Mouse (Mus musculus) frontal cortex, adult 2 months (tissue): Measurements from ENCODE around the gene Zmym4. TPM values are rescaled to one million over a fixed set of nuclear protein-coding genes. Genes with fewer than 3 reads are reported as not detected.
"Not testable (repeated sequence)": the region's sequence is repeated elsewhere in the genome, so short reads cannot be mapped to it uniquely, and the experiment has no call there.

ENCODE experiments used
- DNase-seq, 2 experiments: peaks; one replicate each; pipeline ENCODE4 v3.0.0; 2022; ENCODE audit warnings: low spot score in 1 of 2; ENCODE audit errors: extremely low spot score in 1 of 2
- polyA plus RNA-seq: library from polyadenylated mRNA; depleted of rRNA; stranded (reverse); fragments of >200 nt; gene quantifications from 2 replicates; pipeline ENCODE4 v1.2.3, GENCODE M21; 2012; rRNA removed

Zmym4 gene
- polyA plus RNA-seq, result 25.3 and 26.1 TPM in 2 replicates

- peak; percentile 92 to 96 for DNase-seq
Measured at GRCm38 (mm10) chr4:126967864-126968821, at the start of gene Zmym4. Zmym4 (minus strand) TSS chr4:126968135.

GRCm38 (mm10) chr4:127016366-127016765 is 48.4 kb upstream of the Zmym4 start:
- no peak for DNase-seq

- peak; percentile 67 to 93 for DNase-seq
Measured at GRCm38 (mm10) chr4:127015294-127015993, 47.5 kb upstream of the Zmym4 start.

- DNase-seq, result peak; percentile 53 to 80
Measured at GRCm38 (mm10) chr4:127005113-127005936, 37.4 kb upstream of the Zmym4 start.

GRCm38 (mm10) chr4:127004384-127004783 is 36.4 kb upstream of the Zmym4 start:
- DNase-seq, result no peak

- no peak for DNase-seq
Measured at GRCm38 (mm10) chr4:127000601-127001105, 32.7 kb upstream of the Zmym4 start.

GRCm38 (mm10) chr4:126999372-126999771 is 31.4 kb upstream of the Zmym4 start:
- DNase-seq, result not testable (repeated sequence)

GRCm38 (mm10) chr4:126992356-126992755 is 24.4 kb upstream of the Zmym4 start:
- DNase-seq, result no peak

GRCm38 (mm10) chr4:126990553-126990952 is 22.6 kb upstream of the Zmym4 start:
- DNase-seq, result no peak

- DNase-seq, result no peak
Measured at GRCm38 (mm10) chr4:126988503-126988902, 20.6 kb upstream of the Zmym4 start.

- DNase-seq, result no peak
Measured at GRCm38 (mm10) chr4:126986768-126987167, 18.8 kb upstream of the Zmym4 start.

GRCm38 (mm10) chr4:126983736-126984525 is 16.0 kb upstream of the Zmym4 start:
- DNase-seq, result not testable (repeated sequence)

- no peak for DNase-seq
Measured at GRCm38 (mm10) chr4:126983321-126983720, 15.4 kb upstream of the Zmym4 start.

GRCm38 (mm10) chr4:126978706-126979105 is 10.8 kb upstream of the Zmym4 start:
- no peak for DNase-seq

GRCm38 (mm10) chr4:126977467-126977866 is 9.5 kb upstream of the Zmym4 start:
- peak in 1 of 2 experiments; percentile 47 for DNase-seq

- DNase-seq, result no peak
Measured at GRCm38 (mm10) chr4:126967241-126967863, 583 bp downstream of the Zmym4 start.

- DNase-seq, result no peak
Measured at GRCm38 (mm10) chr4:126958682-126959081, 9.3 kb downstream of the Zmym4 start.

GRCm38 (mm10) chr4:126958261-126958660 is 9.7 kb downstream of the Zmym4 start:
- DNase-seq, result no peak

GRCm38 (mm10) chr4:126957434-126957833 is 10.5 kb downstream of the Zmym4 start:
- no peak for DNase-seq
